Mouse (Mus musculus): ENCODE results near the gene Adcy6.

Gene Adcy6

DNA sequence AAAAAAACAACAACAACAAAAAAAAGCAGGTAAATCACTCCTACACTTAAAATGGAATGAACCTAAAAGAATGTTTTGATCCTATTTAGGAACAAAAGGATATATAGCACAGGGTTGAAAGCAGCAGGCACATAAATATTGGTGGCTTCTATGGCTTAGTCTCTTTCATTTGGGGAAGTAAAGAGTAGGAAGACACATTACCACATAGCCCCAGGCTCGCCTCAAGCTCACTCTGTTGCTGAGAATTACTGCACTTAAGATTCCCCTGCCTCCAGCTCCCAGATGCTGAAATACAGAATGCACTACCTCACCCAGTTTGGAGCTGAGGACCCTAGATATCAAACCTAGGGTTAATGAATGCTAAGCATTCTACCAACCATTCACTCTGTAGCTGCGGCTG, 57.1 kb downstream of the Adcy6 start:
- no peak for DNase-seq

DNA sequence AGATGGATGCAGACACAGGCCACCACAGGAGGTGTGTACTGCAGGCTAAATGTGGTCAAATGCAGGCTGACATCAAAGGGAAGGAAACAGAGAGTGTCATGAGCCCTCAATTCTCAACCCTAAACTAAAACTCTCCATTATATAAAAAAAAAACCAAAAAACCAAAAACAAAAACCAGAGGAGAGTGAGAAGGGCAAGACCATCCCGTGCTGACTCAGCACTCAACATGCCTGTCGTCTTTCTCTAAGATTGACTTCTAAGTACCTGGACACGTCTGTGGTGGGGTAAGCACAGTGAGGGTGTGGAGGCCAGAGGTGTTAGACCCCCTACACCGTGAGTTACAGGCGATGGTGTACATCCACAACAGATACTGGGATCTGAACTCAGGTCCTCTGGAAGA, 63.0 kb downstream of the Adcy6 start:
- DNase-seq, result peak; percentile 49

DNA sequence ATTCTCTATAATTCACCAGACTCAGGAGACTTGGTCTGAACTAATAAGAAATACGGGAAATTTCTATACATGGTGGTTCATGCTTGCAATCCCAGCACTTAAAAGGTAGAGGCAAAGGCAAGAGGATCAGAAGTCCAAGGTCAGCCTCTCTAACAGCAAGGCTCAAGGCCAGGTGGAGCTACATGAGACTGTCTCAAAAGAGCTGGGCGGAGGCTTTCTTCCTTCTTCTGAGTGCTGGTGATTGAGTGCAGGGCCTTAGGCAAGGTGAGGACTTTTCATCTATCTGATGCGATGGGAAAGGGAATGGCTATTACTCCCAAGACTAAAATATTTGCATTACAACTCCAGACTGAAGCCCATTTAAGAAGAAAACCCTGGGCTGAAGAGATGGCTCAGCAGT, 64.7 kb downstream of the Adcy6 start:
- peak; percentile 13 for DNase-seq

DNA sequence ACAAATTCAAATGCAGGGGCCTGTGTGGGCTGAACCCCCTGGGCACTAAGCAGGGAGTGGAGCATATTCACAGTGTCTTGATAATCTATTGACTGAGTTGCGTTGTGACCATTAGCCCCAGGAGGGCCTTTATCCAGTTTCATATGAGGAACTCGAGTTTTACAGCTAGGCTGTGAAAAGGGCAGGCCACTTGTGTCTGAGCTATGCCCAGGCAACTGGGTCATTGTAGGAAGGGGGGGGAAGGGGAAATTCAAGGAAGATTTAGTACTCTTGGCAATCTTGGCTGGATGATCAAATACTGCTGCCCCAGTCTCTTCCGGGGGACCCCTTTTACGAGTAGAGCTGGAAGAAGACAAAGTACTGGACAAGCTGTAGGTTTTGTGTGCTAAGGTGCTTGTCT, 66.5 kb downstream of the Adcy6 start:
- DNase-seq, result peak; percentile 80

DNA sequence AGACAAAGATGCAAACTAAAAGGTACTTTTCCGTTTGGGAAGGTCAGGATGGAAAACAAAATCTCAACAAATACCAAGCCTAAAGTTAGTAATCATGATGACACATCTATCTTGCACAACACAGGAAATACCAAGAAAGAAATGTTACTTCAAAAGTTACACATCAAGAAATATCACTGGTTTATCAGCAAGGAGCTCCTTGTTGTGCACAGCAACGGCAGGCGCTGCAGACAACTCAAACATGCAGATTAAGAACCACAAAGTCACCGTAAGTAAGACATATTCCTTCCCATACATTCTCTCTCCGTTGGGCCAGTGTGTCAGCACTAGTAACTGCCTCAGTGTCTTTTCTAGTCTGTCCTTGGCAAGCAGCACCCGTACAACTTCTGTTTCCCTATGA, 68.8 kb downstream of the Adcy6 start:
- peak; percentile 58 for DNase-seq

Measured in heart, adult 11 months (tissue).